Mouse (Mus musculus) hindbrain, embryonic 11.5 days (tissue): Measurements from ENCODE around the gene Grid1. TPM values are rescaled to one million over a fixed set of nuclear protein-coding genes. Genes with fewer than 3 reads are reported as not detected.

Experiments
- ATAC-seq: fragments of 200-750 bp; cut with Nextera tagmentation; 2 replicates; pipeline ENCODE4 v1.8.0; 2017; ENCODE audit warnings: mild to moderate bottlenecking, moderate TSS enrichment, moderate library complexity; ENCODE audit not compliant: low FRiP score
- DNase-seq: peaks from one replicate; pipeline ENCODE4 v3.0.0-alpha.2; 2015; ENCODE audit warnings: low spot score
- H3K27ac ChIP-seq: fragments of 300-500 bp; sonication (generic); 2 replicates; pipeline ENCODE4 v1.5.1; 2014; ENCODE audit warnings: mild to moderate bottlenecking, low read depth, low read length
- H3K27me3 ChIP-seq: fragments of 300-500 bp; sonication (generic); 2 replicates; pipeline ENCODE4 v1.6.1; 2014; ENCODE audit warnings: mild to moderate bottlenecking, low read length, moderate library complexity, mixed read lengths; ENCODE audit not compliant: control insufficient read depth, insufficient read depth
- H3K36me3 ChIP-seq: fragments of 300-500 bp; sonication (generic); 2 replicates; pipeline ENCODE4 v1.6.1; 2014; ENCODE audit warnings: mild to moderate bottlenecking, low read length, moderate library complexity, mixed read lengths; ENCODE audit not compliant: control insufficient read depth, insufficient read depth
- H3K4me1 ChIP-seq: fragments of 300-500 bp; sonication (generic); replicated peaks from 2 replicates; pipeline ENCODE4 v1.6.1; 2014; ENCODE audit warnings: low read length, mixed read lengths; ENCODE audit not compliant: control insufficient read depth, insufficient read depth
- H3K4me2 ChIP-seq: fragments of 300-500 bp; sonication (generic); replicated peaks from 2 replicates; pipeline ENCODE4 v1.6.1; 2014; ENCODE audit warnings: mild to moderate bottlenecking, low read depth, low read length
- H3K4me3 ChIP-seq: fragments of 300-500 bp; sonication (generic); 2 replicates; pipeline ENCODE4 v1.5.1; 2014; ENCODE audit warnings: low read depth, low read length
- H3K9ac ChIP-seq: fragments of 300-500 bp; sonication (generic); 2 replicates; pipeline ENCODE4 v1.6.1; 2014; ENCODE audit warnings: low read depth, low read length
- H3K9me3 ChIP-seq: fragments of 300-500 bp; sonication (generic); 2 replicates; pipeline ENCODE4 v1.6.1; 2016; ENCODE audit warnings: low read length; ENCODE audit not compliant: control insufficient read depth
- WGBS: fragments of 180-500 bp; shearing (Covaris S2); extraction: QIAGEN DNeasy Blood & Tissue Kit; methylation state at CpG from one replicate; pipeline ENCODE4 v1.1.7; 2014; 5-methylcytosine and 5-hydroxymethylcytosine counted together
- polyA plus RNA-seq: library from polyadenylated mRNA; unstranded; fragments of >200 nt; fragmentation: Nextera tagmentation; extraction: Ambion mirVana; gene quantifications from 2 replicates; pipeline ENCODE4 v1.2.1, GENCODE M21; 2014

Grid1 gene
- 0.54 TPM in 2 replicates for polyA plus RNA-seq

- ATAC-seq (peak; percentile 73), DNase-seq (peak; percentile 71)
- under 1% methylated on average over 50 of the region's 96 CpGs for WGBS
- Histone ChIP-seq H3K4me2 (peak within 1 kb of the TSS; percentile 93), H3K36me3 (no peaks in the 10 kb centered on the region), H3K27me3 (peaks cover 69% of the 10 kb centered on the region), H3K4me1 (peaks cover 7% of the 10 kb centered on the region), H3K9ac (peak within 1 kb of the TSS; percentile 69), H3K9me3 (no peaks in the 10 kb centered on the region), H3K4me3 (peak within 1 kb of the TSS; percentile 64), H3K27ac (peak within 1 kb of the TSS; percentile 30; the same call in 1 of the 2 replicates)
Measured at GRCm38 (mm10) chr14:34819919-34820652, at the start of gene Grid1. Grid1 (plus strand) TSS chr14:34820108.

- Histone ChIP-seq H3K4me3 (no peak overlapping the region), H3K36me3 (no peaks in the 10 kb centered on the region), H3K9ac (no peak overlapping the region), H3K27ac (no peak overlapping the region), H3K27me3 (no peaks in the 10 kb centered on the region), H3K4me1 (no peaks in the 10 kb centered on the region), H3K9me3 (no peaks in the 10 kb centered on the region), H3K4me2 (no peak overlapping the region)
- no peak for ATAC-seq
- DNase-seq, result no peak
- 88% methylated on average over 6 of the region's 6 CpGs for WGBS
Measured at GRCm38 (mm10) chr14:34770467-34770866, 49.4 kb upstream of the Grid1 start.

GRCm38 (mm10) chr14:34771601-34772000, 48.3 kb upstream of the Grid1 start:
- no peaks in the 10 kb centered on the region for H3K4me1 ChIP-seq

GRCm38 (mm10) chr14:34772132-34772531, 47.8 kb upstream of the Grid1 start:
- Histone ChIP-seq H3K27ac (no peak overlapping the region), H3K9me3 (no peaks in the 10 kb centered on the region), H3K27me3 (no peaks in the 10 kb centered on the region), H3K4me3 (no peak overlapping the region), H3K4me2 (no peak overlapping the region), H3K36me3 (no peaks in the 10 kb centered on the region), H3K9ac (no peak overlapping the region), H3K4me1 (no peaks in the 10 kb centered on the region)
- 59% methylated on average over 7 of the region's 7 CpGs for WGBS
- DNase-seq (no peak), ATAC-seq (no peak)

More at GRCm38 (mm10) chr14:34771601-34772000, 48.3 kb upstream of the Grid1 start:
- Histone ChIP-seq H3K9me3 (no peaks in the 10 kb centered on the region), H3K27ac (no peak overlapping the region), H3K36me3 (no peaks in the 10 kb centered on the region), H3K9ac (no peak overlapping the region), H3K27me3 (no peaks in the 10 kb centered on the region), H3K4me2 (no peak overlapping the region), H3K4me3 (no peak overlapping the region)
- DNase-seq (no peak), ATAC-seq (no peak)
- WGBS, result 22% methylated on average over 9 of the region's 9 CpGs

- no peaks in the 10 kb centered on the region for H3K36me3 ChIP-seq
- ATAC-seq (no peak), DNase-seq (no peak)
- H3K27ac ChIP-seq, result no peak overlapping the region
- H3K4me1 ChIP-seq, result no peaks in the 10 kb centered on the region
- H3K4me3 ChIP-seq, result no peak overlapping the region
- H3K9ac ChIP-seq, result no peak overlapping the region
- WGBS, result 84% methylated on average over 3 of the region's 3 CpGs
- H3K27me3 ChIP-seq, result no peaks in the 10 kb centered on the region
- H3K9me3 ChIP-seq, result no peaks in the 10 kb centered on the region
- no peak overlapping the region for H3K4me2 ChIP-seq
Measured at GRCm38 (mm10) chr14:34773681-34774080, 46.2 kb upstream of the Grid1 start.

- no peak overlapping the region for H3K27ac ChIP-seq
- ATAC-seq (no peak), DNase-seq (no peak)
- no peak overlapping the region for H3K9ac ChIP-seq
- H3K4me2 ChIP-seq, result no peak overlapping the region
- WGBS, result 88% methylated on average over 6 of the region's 6 CpGs
- no peaks in the 10 kb centered on the region for H3K4me1 ChIP-seq
- H3K36me3 ChIP-seq, result no peaks in the 10 kb centered on the region
- H3K4me3 ChIP-seq, result no peak overlapping the region
- H3K9me3 ChIP-seq, result no peaks in the 10 kb centered on the region
- H3K27me3 ChIP-seq, result no peaks in the 10 kb centered on the region
Measured at GRCm38 (mm10) chr14:34774231-34774630, 45.7 kb upstream of the Grid1 start.

GRCm38 (mm10) chr14:34776719-34777385, 43.1 kb upstream of the Grid1 start:
- Histone ChIP-seq H3K36me3 (no peaks in the 10 kb centered on the region), H3K4me1 (no peaks in the 10 kb centered on the region), H3K4me3 (no peak overlapping the region), H3K27ac (no peak overlapping the region), H3K9ac (no peak overlapping the region), H3K4me2 (no peak overlapping the region), H3K9me3 (no peaks in the 10 kb centered on the region), H3K27me3 (no peaks in the 10 kb centered on the region)
- no peak for DNase-seq
- ATAC-seq, result no peak
- WGBS, result 90% methylated on average over 12 of the region's 12 CpGs

GRCm38 (mm10) chr14:34777810-34778209, 42.1 kb upstream of the Grid1 start:
- peak; percentile 65 for ATAC-seq
- WGBS, result 21% methylated on average over 10 of the region's 10 CpGs
- H3K4me2 ChIP-seq, result no peak overlapping the region
- no peaks in the 10 kb centered on the region for H3K4me1 ChIP-seq
- no peak overlapping the region for H3K9ac ChIP-seq
- no peaks in the 10 kb centered on the region for H3K9me3 ChIP-seq
- H3K27me3 ChIP-seq, result no peaks in the 10 kb centered on the region
- no peaks in the 10 kb centered on the region for H3K36me3 ChIP-seq
- no peak overlapping the region for H3K27ac ChIP-seq
- H3K4me3 ChIP-seq, result no peak overlapping the region
- peak; percentile 87 for DNase-seq

- Histone ChIP-seq H3K9me3 (no peaks in the 10 kb centered on the region), H3K4me2 (no peak overlapping the region), H3K27me3 (no peaks in the 10 kb centered on the region), H3K4me3 (no peak overlapping the region), H3K36me3 (no peaks in the 10 kb centered on the region), H3K27ac (no peak overlapping the region), H3K4me1 (no peaks in the 10 kb centered on the region), H3K9ac (no peak overlapping the region)
- no peak for DNase-seq
- ATAC-seq, result no peak
- WGBS, result 85% methylated on average over 7 of the region's 7 CpGs
Measured at GRCm38 (mm10) chr14:34778760-34779159, 41.1 kb upstream of the Grid1 start.
